Mouse (Mus musculus) spleen, adult 2 months (tissue): ENCODE results near the gene Morc1.

ENCODE experiments used
- CTCF ChIP-seq: fragments of 200-500 bp; IDR thresholded peaks from 2 replicates; pipeline ENCODE4 v1.5.1; 2011; ENCODE audit warnings: mild to moderate bottlenecking, inconsistent platforms; ENCODE audit not compliant: insufficient read depth, insufficient read length, insufficient replicate concordance; ENCODE audit errors: extremely low read depth
- POLR2A ChIP-seq: fragments of 200-500 bp; IDR thresholded peaks from 2 replicates; pipeline ENCODE4 v1.6.1; 2011; ENCODE audit warnings: low read depth, low read length, inconsistent platforms

DNA sequence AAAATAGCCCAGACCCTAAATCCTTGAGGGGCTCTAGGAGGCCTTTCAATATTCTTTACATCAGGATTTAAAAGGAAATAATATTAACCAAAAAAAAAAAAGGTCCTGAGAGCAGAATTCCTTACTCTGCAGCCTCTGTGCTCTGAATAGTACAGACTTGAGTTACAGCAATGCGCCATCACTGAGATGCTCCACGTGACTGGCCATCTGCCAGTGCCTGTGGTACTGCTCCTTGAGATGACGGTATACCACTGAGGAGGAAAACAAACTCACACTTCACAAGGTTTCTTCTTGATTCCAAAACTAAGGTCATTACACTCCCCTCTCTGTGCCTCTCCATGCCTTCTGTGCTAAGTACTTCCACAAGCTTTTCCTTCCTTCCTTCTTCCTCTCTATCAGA, 195.1 kb downstream of the Morc1 start:
- TF ChIP-seq POLR2A (no peak), CTCF (no peak)
